Comparison of ENCODE assay signal across 8 mouse cellular contexts in the genomic region with DNA sequence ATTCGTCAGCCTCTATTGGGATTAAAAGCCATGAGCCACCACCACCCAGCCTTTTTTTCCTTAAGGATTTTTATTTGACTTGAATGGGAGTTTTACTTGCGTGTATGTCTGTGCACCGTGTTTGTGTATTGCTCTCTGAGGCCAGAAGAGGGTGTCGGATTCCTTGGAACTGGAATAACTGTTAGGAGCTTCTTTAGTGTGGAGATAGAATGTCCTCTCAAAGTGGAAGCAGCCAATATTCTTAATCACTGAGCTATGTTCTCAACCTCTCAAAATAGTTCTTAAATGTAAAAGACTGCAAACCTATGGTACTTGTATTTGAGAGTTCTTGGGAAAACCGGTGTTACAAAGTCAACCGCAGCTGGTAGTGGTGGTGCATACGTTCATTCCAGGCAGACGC. TPM values are rescaled to one million over a fixed set of nuclear protein-coding genes. Genes with fewer than 3 reads are reported as not detected.
DNase-seq lines count a peak whose midpoint lies in the region; ATAC-seq and TF ChIP-seq lines count a peak whose summit lies in the region.

No protein-coding gene starts in this region.

- H3K9ac ChIP-seq in MEL (ENCODE audit: control insufficient read depth, low read depth, low read length, poor library complexity, severe bottlenecking), result peak overlapping the region; percentile 88
- peak overlapping the region; percentile 89 for H3K9ac ChIP-seq in forebrain, embryonic 13.5 days
- H3K9ac ChIP-seq in kidney, postnatal 0 days (ENCODE audit: low read depth, low read length), result no peak overlapping the region; the same call in 1 of the 2 replicates
- H3K9ac ChIP-seq in midbrain, embryonic 16.5 days (ENCODE audit: low read depth, low read length), result peak overlapping the region; percentile 94

- H3K36me3 ChIP-seq in MEL (ENCODE audit: control insufficient read depth in 1 of 2, insufficient read depth in 2 of 2, low read length in 2 of 2), result peaks cover 6 to 34% of the 10 kb centered on the region in 2 experiments
- H3K36me3 ChIP-seq in forebrain, embryonic 13.5 days (ENCODE audit: poor library complexity, severe bottlenecking), result peaks cover 17% of the 10 kb centered on the region
- peaks cover 5% of the 10 kb centered on the region; the same call in 1 of the 2 replicates for H3K36me3 ChIP-seq in kidney, postnatal 0 days (ENCODE audit: insufficient read depth, low read length)
- peaks cover 5% of the 10 kb centered on the region; the same call in 1 of the 2 replicates for H3K36me3 ChIP-seq in midbrain, embryonic 16.5 days (ENCODE audit: control insufficient read depth, insufficient read depth, low read length)

- H3K4me1 ChIP-seq in MEL (ENCODE audit: control insufficient read depth in 1 of 2, insufficient read depth in 2 of 2, low read length in 2 of 2), result peaks cover 3 to 9% of the 10 kb centered on the region in 2 experiments; a peak in 2 of 4 replicates
- peaks cover 19% of the 10 kb centered on the region for H3K4me1 ChIP-seq in forebrain, embryonic 13.5 days
- H3K4me1 ChIP-seq in kidney, postnatal 0 days (replicated peaks; ENCODE audit: insufficient read depth, low read length), result 0 out of 2 replicates have a peak, but pooled peaks cover 5% of the 10 kb centered on the region
- peaks cover 18% of the 10 kb centered on the region for H3K4me1 ChIP-seq in midbrain, embryonic 16.5 days (ENCODE audit: control insufficient read depth, insufficient read depth, low read length)

- peak in 1 of 3 experiments; percentile 23; a peak in 1 of 6 replicates for TF ChIP-seq CTCF in MEL (IDR thresholded peaks at IDR 0.05 in 2 of 3, conservative IDR thresholded peaks at IDR 0.05 in 1 of 3; ENCODE audit: control insufficient read depth in 1 of 3, insufficient read depth in 1 of 3, low read depth in 2 of 3, low read length in 3 of 3, poor library complexity in 1 of 3, severe bottlenecking in 1 of 3)
- peak; percentile 51 for TF ChIP-seq CTCF in kidney, postnatal 0 days (IDR thresholded peaks at IDR 0.05; ENCODE audit: low read depth)

- peak overlapping the region; percentile 76 for H3K27ac ChIP-seq in MEL (ENCODE audit: control insufficient read depth, low read depth, low read length)
- peak overlapping the region; percentile 98 for H3K27ac ChIP-seq in forebrain, embryonic 13.5 days
- H3K27ac ChIP-seq in kidney, postnatal 0 days, result peak overlapping the region; percentile 99
- H3K27ac ChIP-seq in midbrain, embryonic 16.5 days (ENCODE audit: low read length), result peak overlapping the region; percentile 99

- TF ChIP-seq RAD21 in MEL (IDR thresholded peaks at IDR 0.05; ENCODE audit: low read depth, low read length), result no peak; the same call in 1 of the 2 replicates

- no peak for ATAC-seq in cerebellum, adult (ENCODE audit: insufficient number of reproducible peaks, low FRiP score, low TSS enrichment)
- ATAC-seq in forebrain, embryonic 13.5 days, result no peak
- no peak for ATAC-seq in kidney, postnatal 0 days (replicated peaks; ENCODE audit: low FRiP score, low read depth)
- ATAC-seq in midbrain, embryonic 16.5 days, result no peak

- peak overlapping the region; percentile 65 for H3K4me2 ChIP-seq in forebrain, embryonic 13.5 days
- H3K4me2 ChIP-seq in kidney, postnatal 0 days (ENCODE audit: low read length), result peak overlapping the region; percentile 63
- H3K4me2 ChIP-seq in midbrain, embryonic 16.5 days (ENCODE audit: low read length), result peak overlapping the region; percentile 60

- 32% methylated on average over 8 of the region's 8 CpGs for WGBS in forebrain, embryonic 13.5 days
- 24% methylated on average over 8 of the region's 8 CpGs for WGBS in kidney, postnatal 0 days
- 33% methylated on average over 8 of the region's 8 CpGs for WGBS in midbrain, embryonic 16.5 days

- H3K79me2 ChIP-seq in MEL (ENCODE audit: control insufficient read depth, insufficient read depth, low read length, poor library complexity), result peaks cover 30% of the 10 kb centered on the region

- peak; percentile 25 to 29 for DNase-seq in cerebellum, adult 18-20 months
- no peak for DNase-seq in MEL (ENCODE audit: low read depth, low spot score)
- peak; percentile 61 for DNase-seq in kidney, postnatal 0 days (ENCODE audit: low spot score)
- DNase-seq in layer of hippocampus, postnatal 36 days, result no peak
- DNase-seq in thymus, postnatal 25 days, result no peak

- TF ChIP-seq EP300 in MEL (IDR thresholded peaks at IDR 0.05; ENCODE audit: low read depth in 1 of 2, low read length in 2 of 2), result no peak

- no peaks in the 10 kb centered on the region for H3K9me3 ChIP-seq in MEL (replicated peaks; ENCODE audit: insufficient read depth, low read length)
- H3K9me3 ChIP-seq in forebrain, embryonic 13.5 days (replicated peaks), result no peaks in the 10 kb centered on the region
- H3K9me3 ChIP-seq in kidney, postnatal 0 days (replicated peaks; ENCODE audit: low read length), result no peaks in the 10 kb centered on the region
- no peaks in the 10 kb centered on the region for H3K9me3 ChIP-seq in midbrain, embryonic 16.5 days (replicated peaks; ENCODE audit: control insufficient read depth, low read length, poor library complexity, severe bottlenecking)

- H3K27me3 ChIP-seq in MEL (ENCODE audit: control insufficient read depth in 1 of 2, insufficient read depth in 2 of 2, low read length in 2 of 2), result no peaks in the 10 kb centered on the region
- H3K27me3 ChIP-seq in forebrain, embryonic 13.5 days, result no peaks in the 10 kb centered on the region
- no peaks in the 10 kb centered on the region for H3K27me3 ChIP-seq in kidney, postnatal 0 days (ENCODE audit: insufficient read depth, low read length)
- H3K27me3 ChIP-seq in midbrain, embryonic 16.5 days (ENCODE audit: control insufficient read depth, insufficient read depth, low read depth, low read length), result no peaks in the 10 kb centered on the region

- no peak for TF ChIP-seq POLR2A in MEL (IDR thresholded peaks at IDR 0.05; ENCODE audit: control insufficient read depth in 1 of 2, insufficient read depth in 1 of 2, low read depth in 1 of 2, low read length in 2 of 2, poor library complexity in 1 of 2)

- H3K4me3 ChIP-seq in MEL (ENCODE audit: control insufficient read depth in 1 of 2, insufficient read depth in 1 of 2, low read depth in 2 of 2, low read length in 2 of 2), result peak overlapping the region; percentile 60 to 78
- H3K4me3 ChIP-seq in forebrain, embryonic 13.5 days, result peak overlapping the region; percentile 79
- H3K4me3 ChIP-seq in kidney, postnatal 0 days (replicated peaks; ENCODE audit: low read depth, low read length), result peak overlapping the region; percentile 83
- H3K4me3 ChIP-seq in midbrain, embryonic 16.5 days (ENCODE audit: low read depth, low read length), result peak overlapping the region; percentile 85

TF ChIP-seq in MEL, 35 proteins besides CTCF, POLR2A, EP300 and RAD21 (continues in another document):
- TF ChIP-seq E2F4 (IDR thresholded peaks at IDR 0.05; ENCODE audit: borderline replicate concordance, low read depth, low read length), result no peak
- no peak for TF ChIP-seq ZKSCAN1 (IDR thresholded peaks at IDR 0.05; ENCODE audit: low read depth, low read length)
- no peak for TF ChIP-seq TAL1 (IDR thresholded peaks at IDR 0.05; ENCODE audit: low read length)

RNA-seq across cellular contexts. Expression of a gene that starts 0.5 kb away (rescaled TPM):
- total RNA-seq in MEL (2012; rRNA removed), result 20.3 and 22.3 TPM in 2 replicates
- polyA plus RNA-seq in MEL (2012; ENCODE audit: insufficient read depth in 1 of 2, insufficient read length in 2 of 2, low read depth in 1 of 2, low replicate concordance in 2 of 2, missing spikeins in 1 of 2), result 10 to 100 TPM; 34.3 to 45.1 TPM
- polyA plus RNA-seq in forebrain, embryonic 13.5 days (2015; fragmentation: Nextera tagmentation; extraction: Ambion mirVana), result 50.3 and 55.2 TPM in 2 replicates
- 19.2 and 24.1 TPM in 2 replicates for polyA plus RNA-seq in kidney, postnatal 0 days (2015; fragmentation: Nextera tagmentation; extraction: Ambion mirVana)
- 38.4 and 49.5 TPM in 2 replicates for polyA plus RNA-seq in midbrain, embryonic 16.5 days (2015; fragmentation: Nextera tagmentation; extraction: Ambion mirVana)
- total RNA-seq in layer of hippocampus, postnatal 36 days (2021), result 100 to 1,000 TPM; 102 to 114 TPM

RNA-seq across cellular contexts. Expression of a gene that starts 8.1 kb away (rescaled TPM):
- total RNA-seq in MEL (2012; rRNA removed), result 9.0 and 12.0 TPM in 2 replicates
- 10 to 100 TPM in 1 of 2 experiments, not detected in 1; 25.4 TPM for polyA plus RNA-seq in MEL (2012; ENCODE audit: insufficient read depth in 1 of 2, insufficient read length in 2 of 2, low read depth in 1 of 2, low replicate concordance in 2 of 2, missing spikeins in 1 of 2)
- polyA plus RNA-seq in forebrain, embryonic 13.5 days (2015; fragmentation: Nextera tagmentation; extraction: Ambion mirVana), result 19.5 and 21.2 TPM in 2 replicates
- 10.9 and 11.4 TPM in 2 replicates for polyA plus RNA-seq in kidney, postnatal 0 days (2015; fragmentation: Nextera tagmentation; extraction: Ambion mirVana)
- 14.1 and 15.7 TPM in 2 replicates for polyA plus RNA-seq in midbrain, embryonic 16.5 days (2015; fragmentation: Nextera tagmentation; extraction: Ambion mirVana)
- total RNA-seq in layer of hippocampus, postnatal 36 days (2021), result 10 to 100 TPM in 1 of 2 experiments, 1 to 10 TPM in 1; 9.8 to 12.2 TPM

RNA-seq across cellular contexts. Expression of a gene that starts 32.2 kb away (rescaled TPM):
- 7.5 TPM in 2 replicates for total RNA-seq in MEL (2012; rRNA removed)
- 10 to 100 TPM in 1 of 2 experiments, not detected in 1; 53.3 TPM for polyA plus RNA-seq in MEL (2012; ENCODE audit: insufficient read depth in 1 of 2, insufficient read length in 2 of 2, low read depth in 1 of 2, low replicate concordance in 2 of 2, missing spikeins in 1 of 2)
- 11.2 and 11.9 TPM in 2 replicates for polyA plus RNA-seq in forebrain, embryonic 13.5 days (2015; fragmentation: Nextera tagmentation; extraction: Ambion mirVana)
- 8.7 and 8.8 TPM in 2 replicates for polyA plus RNA-seq in kidney, postnatal 0 days (2015; fragmentation: Nextera tagmentation; extraction: Ambion mirVana)
- polyA plus RNA-seq in midbrain, embryonic 16.5 days (2015; fragmentation: Nextera tagmentation; extraction: Ambion mirVana), result 9.1 and 12.5 TPM in 2 replicates
- total RNA-seq in layer of hippocampus, postnatal 36 days (2021), result 10 to 100 TPM; 61.5 to 65.4 TPM

RNA-seq across cellular contexts. Expression of a gene that starts 49.9 kb away (rescaled TPM):
- total RNA-seq in MEL (2012; rRNA removed), result not detected in 2 replicates
- polyA plus RNA-seq in MEL (2012; ENCODE audit: insufficient read depth in 1 of 2, insufficient read length in 2 of 2, low read depth in 1 of 2, low replicate concordance in 2 of 2, missing spikeins in 1 of 2), result not detected
- polyA plus RNA-seq in forebrain, embryonic 13.5 days (2015; fragmentation: Nextera tagmentation; extraction: Ambion mirVana), result 5.0 and 5.7 TPM in 2 replicates
- polyA plus RNA-seq in kidney, postnatal 0 days (2015; fragmentation: Nextera tagmentation; extraction: Ambion mirVana), result 4.9 and 6.8 TPM in 2 replicates
- 8.5 and 9.4 TPM in 2 replicates for polyA plus RNA-seq in midbrain, embryonic 16.5 days (2015; fragmentation: Nextera tagmentation; extraction: Ambion mirVana)
- 1 to 10 TPM in 1 of 2 experiments, under 1 TPM in 1; 0.38 to 1.2 TPM for total RNA-seq in layer of hippocampus, postnatal 36 days (2021)

RNA-seq across cellular contexts. Expression of a gene that starts 51.8 kb away (rescaled TPM):
- total RNA-seq in MEL (2012; rRNA removed), result 10.8 and 11.7 TPM in 2 replicates
- 10 to 100 TPM in 1 of 2 experiments, not detected in 1; 45.9 TPM for polyA plus RNA-seq in MEL (2012; ENCODE audit: insufficient read depth in 1 of 2, insufficient read length in 2 of 2, low read depth in 1 of 2, low replicate concordance in 2 of 2, missing spikeins in 1 of 2)
- polyA plus RNA-seq in forebrain, embryonic 13.5 days (2015; fragmentation: Nextera tagmentation; extraction: Ambion mirVana), result 49.6 and 51.0 TPM in 2 replicates
- 37.1 and 37.5 TPM in 2 replicates for polyA plus RNA-seq in kidney, postnatal 0 days (2015; fragmentation: Nextera tagmentation; extraction: Ambion mirVana)
- 32.9 and 36.0 TPM in 2 replicates for polyA plus RNA-seq in midbrain, embryonic 16.5 days (2015; fragmentation: Nextera tagmentation; extraction: Ambion mirVana)
- 10 to 100 TPM; 27.6 to 30.5 TPM for total RNA-seq in layer of hippocampus, postnatal 36 days (2021)

Comparison
In these comparisons a context has a peak if more than half of its experiments do, and no peak if none do; other contexts are left out.
1. DNase-seq: peak in cerebellum, adult 18-20 months (2 of 2) and kidney, postnatal 0 days (single experiment); none in MEL (single experiment), layer of hippocampus, postnatal 36 days (0 of 2) and thymus, postnatal 25 days (single experiment).
2. Peak in every context shown above with its lines, with median percentiles within 50 percentile points of each other: H3K27ac ChIP-seq, H3K4me3 ChIP-seq and H3K4me2 ChIP-seq.